Mouse (Mus musculus): Measurements from ENCODE around the gene Apc2.

Gene Apc2

DNA sequence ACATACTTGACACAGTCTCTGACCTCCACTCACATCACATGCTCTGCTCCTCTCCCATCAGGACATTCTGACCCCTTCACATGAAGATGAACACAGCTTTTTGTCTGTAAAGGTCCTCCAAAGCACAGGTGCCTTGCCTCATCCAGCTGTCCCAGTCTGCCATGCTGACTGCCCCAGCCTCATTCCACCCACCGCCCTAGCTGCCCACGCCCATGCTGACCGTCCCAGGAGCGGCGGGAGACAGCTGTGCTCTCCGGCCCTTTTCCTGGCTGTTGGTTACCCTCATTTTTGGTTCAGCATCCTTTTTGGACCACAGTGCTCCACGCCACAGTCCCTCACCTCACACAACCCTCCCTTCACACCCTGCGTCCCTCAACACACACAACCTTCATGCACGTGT is 17.4 kb upstream of the Apc2 start:
- ChIA-PET CTCF (interaction anchor here in 1 of 4 experiments (0.6 to 1.4 kb wide), 3 partner anchors 11 to 80 kb away, joined by 3 to 5 read pairs (median 3); partner anchors contain the start of gene Mum1), POLR2A (interaction anchor here (0.8 to 9.6 kb wide), 16 partner anchors 8 to 110 kb away, joined by 3 to 119 read pairs (median 5); partner anchors contain the start of genes Rps15 (in 4 of the 4), Apc2 (in 2 of the 4), Dazap1 (in 2 of the 4) and Gamt (in 1 of the 4))

DNA sequence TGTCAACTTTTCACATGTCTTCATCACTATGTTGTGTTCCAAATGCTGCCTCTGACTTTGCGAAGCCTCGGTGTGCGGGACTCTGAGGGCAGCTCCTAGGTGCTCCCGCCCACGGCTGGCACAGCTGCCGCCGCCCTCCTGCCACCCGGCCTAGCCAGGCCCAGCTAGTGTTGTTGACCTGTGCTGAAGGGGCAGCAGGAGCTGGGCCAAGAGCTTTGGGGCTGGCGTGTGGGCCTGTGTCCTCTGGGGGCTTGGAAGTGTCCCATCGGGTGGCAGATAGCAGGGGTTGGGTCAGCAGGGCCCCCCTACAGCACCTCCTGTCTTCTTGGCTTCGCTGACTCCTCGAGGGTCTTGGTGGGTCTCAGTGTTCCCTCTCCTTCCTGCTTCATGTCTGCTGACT is 16.5 kb upstream of the Apc2 start:
- ChIA-PET POLR2A (interaction anchor here in 3 of 4 experiments (1.0 to 9.6 kb wide), 8 partner anchors 7 to 111 kb away, joined by 3 to 119 read pairs (median 6); partner anchors contain the start of genes Rps15 (in 3 of the 3), Apc2 (in 2 of the 3), Dazap1 (in 2 of the 3) and Gamt (in 1 of the 3)), CTCF (interaction anchor here in 2 of 4 experiments (0.7 to 1.4 kb wide), 3 partner anchors 10 to 53 kb away, joined by 3 to 5 read pairs (median 3); partner anchors contain the start of gene Mum1 (in 1 of the 2))

DNA sequence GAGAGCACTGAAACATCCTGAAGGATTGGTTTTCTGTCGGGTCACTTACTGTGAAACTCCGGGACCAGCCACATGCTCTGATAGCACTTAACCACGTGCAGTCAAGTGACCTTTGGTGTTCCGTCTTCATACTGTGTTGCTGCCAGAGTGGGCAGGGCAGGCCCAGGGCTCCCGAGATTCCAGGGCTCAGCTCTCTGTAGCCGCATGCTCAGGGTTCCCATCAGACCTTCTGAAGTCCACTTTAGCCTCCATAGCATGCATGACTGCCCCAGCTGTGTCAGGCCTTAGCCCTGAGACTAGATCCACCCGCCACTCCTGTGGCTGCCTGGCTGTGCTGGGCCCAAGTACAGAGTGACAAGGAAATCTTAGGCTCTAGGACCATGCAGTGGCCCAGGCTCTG is 14.5 kb upstream of the Apc2 start:
- ChIA-PET CTCF (no interaction called here), POLR2A (interaction anchor here in 3 of 4 experiments (0.8 to 8.6 kb wide), 12 partner anchors 8 to 113 kb away, joined by 3 to 119 read pairs (median 4); partner anchors contain the start of genes Apc2 (in 2 of the 3), Dazap1 (in 2 of the 3), Rps15 (in 2 of the 3) and Gamt (in 1 of the 3))

DNA sequence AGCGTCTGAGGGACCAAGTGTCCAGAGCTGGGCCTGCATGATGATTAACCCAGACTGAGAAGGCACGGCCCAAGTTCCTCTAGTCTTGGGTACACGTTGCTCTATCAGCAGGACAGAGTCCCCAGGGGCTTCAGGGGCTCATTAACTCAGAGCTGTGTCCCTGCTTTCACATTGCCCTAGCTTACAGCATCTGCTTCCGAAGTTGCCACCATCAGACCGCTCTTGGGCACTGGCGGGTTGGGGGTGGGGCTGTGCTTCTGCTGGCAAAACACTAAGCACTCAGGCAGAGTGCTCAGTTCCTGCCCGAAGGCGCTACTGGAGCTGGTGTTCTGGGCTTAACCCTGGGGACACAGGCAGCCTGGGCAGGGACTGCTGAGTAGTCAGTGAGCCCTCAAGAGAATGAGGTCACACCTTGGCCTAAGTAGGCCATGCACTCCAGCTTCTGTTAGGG is 13.8 kb upstream of the Apc2 start:
- ChIA-PET CTCF (interaction anchor here in 1 of 4 experiments (1.0 to 1.4 kb wide), 2 partner anchors 68 to 117 kb away, joined by 3 to 5 read pairs; no protein-coding TSS in a partner anchor), POLR2A (interaction anchor here in 3 of 4 experiments (0.7 to 4.1 kb wide), 17 partner anchors 9 to 166 kb away, joined by 3 to 49 read pairs (median 5); partner anchors contain the start of genes Dazap1 (in 2 of the 3), Rps15 (in 2 of the 3), Apc2 (in 1 of the 3) and Gamt (in 1 of the 3))

DNA sequence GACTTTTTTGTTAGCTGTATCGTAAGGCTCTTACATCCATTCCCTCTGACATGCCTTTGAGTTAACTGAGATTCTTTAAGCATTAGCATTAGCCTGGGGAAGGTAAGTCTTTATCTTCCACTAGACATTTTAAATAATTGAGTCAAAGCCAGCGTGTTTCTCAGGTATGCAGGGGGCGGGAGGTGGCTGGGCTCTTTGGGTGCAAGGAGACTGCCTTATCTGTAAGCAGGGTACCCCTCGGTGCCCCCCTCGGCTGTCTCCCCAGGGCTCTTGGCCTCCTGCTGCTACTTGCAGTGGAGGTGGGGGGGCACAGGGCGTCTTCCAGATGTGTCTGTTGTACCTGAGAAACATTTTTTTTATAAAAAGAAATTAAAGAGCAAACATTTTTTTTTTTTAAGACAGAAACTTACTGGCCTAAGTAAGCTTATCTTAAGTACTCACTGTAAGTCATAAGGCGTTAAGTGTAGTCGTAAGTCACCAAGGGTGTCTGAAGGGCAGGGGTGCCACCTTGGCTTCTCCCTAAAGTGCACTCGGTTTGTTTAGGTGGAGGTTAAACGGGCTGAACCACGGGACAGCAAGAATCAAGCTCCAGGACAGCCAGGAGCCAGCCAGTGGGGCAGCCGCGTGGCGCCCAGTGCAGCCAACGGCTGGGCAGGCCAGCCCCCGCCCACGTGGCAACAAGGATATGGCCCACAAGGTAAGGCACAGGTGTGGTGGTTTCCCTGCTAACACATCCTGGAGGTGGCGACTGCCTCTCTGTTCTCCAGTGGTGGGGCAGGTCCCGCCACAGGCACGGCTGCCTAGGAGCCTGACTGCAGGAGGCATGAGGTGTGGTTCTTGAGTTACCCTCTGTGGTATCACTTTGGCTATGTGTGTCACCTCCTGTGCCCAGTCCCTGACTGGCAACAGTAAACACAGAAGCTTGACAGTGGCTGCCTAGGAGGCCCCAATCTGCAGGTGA is 13.0 kb upstream of the Apc2 start:
- POLR2A ChIA-PET: interaction anchor here (0.6 to 4.1 kb wide), 24 partner anchors 9 to 167 kb away, joined by 3 to 49 read pairs (median 5); partner anchors contain the start of genes Rps15 (in 3 of the 4), Dazap1 (in 2 of the 4), Pcsk4 (in 2 of the 4) and Reep6 (in 2 of the 4)
- CTCF ChIA-PET: interaction anchor here in 2 of 4 experiments (0.6 to 1.5 kb wide), 5 partner anchors 9 to 118 kb away, joined by 3 to 5 read pairs (median 3); no protein-coding TSS in a partner anchor

DNA sequence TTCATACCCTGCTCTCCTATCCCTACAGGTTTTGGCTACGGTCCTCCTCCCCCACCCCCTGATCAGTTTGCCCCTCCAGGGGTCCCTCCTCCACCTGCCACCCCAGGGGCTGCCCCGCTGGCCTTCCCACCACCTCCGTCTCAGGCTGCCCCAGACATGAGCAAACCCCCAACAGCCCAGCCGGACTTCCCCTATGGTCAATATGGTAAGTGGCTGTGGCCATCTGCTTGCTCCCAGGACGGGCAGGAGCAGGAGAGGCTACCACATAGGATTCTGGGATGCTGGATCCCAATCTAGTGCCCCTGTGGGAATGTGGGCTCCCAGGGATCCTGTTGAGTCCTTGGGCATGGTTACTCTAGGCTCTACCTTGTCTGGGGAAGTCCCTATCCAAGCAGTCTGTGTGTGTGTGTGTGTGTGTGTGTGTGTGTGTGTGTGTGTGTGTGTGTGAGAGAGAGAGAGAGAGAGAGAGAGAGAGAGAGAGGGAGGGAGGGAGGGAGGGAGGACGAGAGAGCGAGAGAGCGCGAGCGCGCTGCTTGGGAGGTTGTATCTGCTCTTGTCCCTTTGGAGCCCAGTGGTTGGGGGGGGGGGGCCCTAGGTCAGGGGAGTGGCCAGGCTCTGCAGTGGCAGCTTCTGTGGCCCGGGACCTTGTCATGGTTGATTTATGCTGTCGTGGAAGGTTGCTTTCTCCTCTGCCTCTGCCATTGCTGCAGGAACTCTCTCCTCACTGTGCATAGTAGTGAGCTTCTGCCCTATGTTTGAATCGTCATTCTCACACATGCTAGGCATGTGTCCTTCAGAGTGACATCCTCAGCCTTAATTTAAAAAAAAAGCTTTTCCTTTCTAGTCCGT is 10.3 kb upstream of the Apc2 start:
- CTCF ChIA-PET: interaction anchor here in 2 of 4 experiments (0.6 to 0.9 kb wide), 3 partner anchors 10 to 88 kb away, joined by 3 to 4 read pairs (median 4); no protein-coding TSS in a partner anchor
- POLR2A ChIA-PET: interaction anchor here (0.7 to 3.2 kb wide), 18 partner anchors 7 to 200 kb away, joined by 3 to 11 read pairs (median 4); partner anchors contain the start of genes Apc2 (in 2 of the 4), Gamt (in 2 of the 4) and Dazap1 (in 1 of the 4)

DNA sequence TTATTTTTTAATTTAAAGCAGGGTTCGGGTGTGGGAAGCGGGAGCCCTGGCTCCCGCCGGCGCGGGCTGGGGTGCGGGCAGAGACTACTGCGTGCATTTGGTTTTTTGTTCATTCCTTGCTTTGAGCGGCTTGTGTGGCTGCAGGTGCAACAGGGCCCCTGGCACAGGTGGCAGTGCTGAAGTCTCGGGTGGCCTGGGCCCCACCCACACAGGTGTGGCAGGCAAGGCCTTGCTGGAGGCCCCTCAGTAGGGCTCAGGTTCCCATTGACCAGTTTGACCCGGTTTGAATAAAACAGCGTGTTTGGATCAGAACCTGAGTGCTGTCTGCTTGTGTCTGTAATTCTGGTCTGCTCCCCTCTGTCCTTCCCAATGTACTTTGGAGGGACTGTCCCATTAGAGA is 7.7 kb upstream of the Apc2 start:
- ChIA-PET CTCF (interaction anchor here in 1 of 4 experiments (1.8 kb wide), 1 partner anchor 112 kb away, joined by 8 read pairs; no protein-coding TSS in a partner anchor), POLR2A (interaction anchor here in 2 of 4 experiments (1.0 to 9.9 kb wide), 9 partner anchors 11 to 62 kb away, joined by 3 to 169 read pairs (median 5); partner anchors contain the start of genes Dazap1 (in 2 of the 2), Gamt (in 2 of the 2) and Mum1 (in 1 of the 2))

DNA sequence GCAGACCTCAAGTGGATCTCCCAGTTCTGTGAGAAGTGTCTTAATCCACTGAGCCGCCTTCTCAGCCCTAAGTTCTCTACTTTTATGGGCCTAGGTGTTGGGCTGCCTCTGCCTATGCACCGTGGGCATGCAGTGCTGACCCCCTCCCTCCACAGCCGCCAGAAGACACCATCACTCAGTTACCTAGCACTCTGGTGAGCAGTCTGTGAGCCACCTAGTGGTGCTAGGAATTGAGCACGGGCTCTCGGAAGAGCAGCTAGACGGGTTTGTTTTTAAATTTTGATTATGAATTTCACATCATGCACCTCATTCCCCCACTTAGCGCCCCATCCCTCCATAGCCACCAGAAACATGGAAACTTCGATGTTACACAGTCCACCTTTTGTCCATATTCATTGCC is 7.1 kb upstream of the Apc2 start:
- CTCF ChIA-PET: interaction anchor here in 2 of 4 experiments (0.5 to 1.8 kb wide), 6 partner anchors 9 to 285 kb away, joined by 3 to 8 read pairs (median 3); partner anchors contain the start of gene Gamt (in 1 of the 2)
- POLR2A ChIA-PET: interaction anchor here in 2 of 4 experiments (0.9 to 9.9 kb wide), 11 partner anchors 11 to 113 kb away, joined by 3 to 169 read pairs (median 3); partner anchors contain the start of genes Dazap1 (in 2 of the 2), Gamt (in 2 of the 2) and Mum1 (in 1 of the 2)

DNA sequence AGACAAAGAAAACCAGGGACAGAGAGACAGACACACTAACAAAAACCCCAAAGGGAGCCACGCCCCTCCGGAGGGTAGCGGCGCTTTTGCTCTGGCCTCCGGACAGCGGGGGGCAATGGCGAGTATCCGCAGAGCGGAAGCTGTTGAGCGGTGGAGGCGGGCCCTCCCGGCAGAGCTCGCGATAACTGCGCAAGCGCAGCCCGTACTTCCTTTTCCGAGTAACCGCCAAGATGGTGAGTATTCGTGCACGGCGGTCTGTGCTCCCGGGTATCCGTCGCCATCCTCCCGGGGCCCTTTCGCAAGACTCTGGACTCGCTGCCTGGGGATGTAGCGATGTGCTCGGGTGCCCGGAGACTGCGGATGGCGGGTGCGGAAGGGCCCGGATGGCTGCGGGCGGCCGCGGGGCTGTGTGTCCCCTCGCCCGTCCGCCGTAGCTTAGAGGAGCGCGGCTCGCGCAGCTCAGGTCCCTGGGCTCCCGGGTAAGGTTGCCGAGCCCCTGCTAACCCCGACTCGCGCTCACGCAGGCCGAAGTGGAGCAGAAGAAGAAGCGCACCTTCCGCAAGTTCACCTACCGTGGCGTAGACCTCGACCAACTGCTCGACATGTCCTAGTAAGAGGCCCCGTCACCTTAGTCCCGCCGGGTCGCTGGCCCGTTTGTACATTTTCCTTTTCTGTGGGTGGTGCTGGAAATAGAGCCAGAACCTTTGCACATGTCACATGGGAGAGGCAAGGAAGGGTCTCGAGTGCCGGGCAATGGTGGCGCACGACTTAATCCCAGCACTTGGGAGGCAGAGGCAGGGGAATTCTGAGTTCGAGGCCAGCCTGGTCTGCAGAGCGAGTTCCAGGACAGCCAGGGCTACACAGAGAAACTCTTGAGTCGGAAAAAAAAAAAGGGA is 3.3 kb upstream of the Apc2 start, which contains the start of gene Rps15:
TSS of gene Rps15 (plus strand) at position 203 of the 896 bp plus-strand sequence.
- ChIA-PET CTCF (interaction anchor here (0.6 to 1.4 kb wide), 22 partner anchors 13 to 438 kb away, joined by 3 to 9 read pairs (median 3); partner anchors contain the start of genes Dazap1 (in 1 of the 4), Mum1 (in 1 of the 4), Pcsk4 (in 1 of the 4) and Ptbp1 (in 1 of the 4)), POLR2A (interaction anchor here (0.5 to 11.0 kb wide), 174 partner anchors 9 to 744 kb away, joined by 3 to 169 read pairs (median 5); partner anchors contain the start of genes Dazap1 (in 3 of the 4), Gamt (in 3 of the 4), Mum1 (in 3 of the 4) and Pcsk4 (in 3 of the 4))

DNA sequence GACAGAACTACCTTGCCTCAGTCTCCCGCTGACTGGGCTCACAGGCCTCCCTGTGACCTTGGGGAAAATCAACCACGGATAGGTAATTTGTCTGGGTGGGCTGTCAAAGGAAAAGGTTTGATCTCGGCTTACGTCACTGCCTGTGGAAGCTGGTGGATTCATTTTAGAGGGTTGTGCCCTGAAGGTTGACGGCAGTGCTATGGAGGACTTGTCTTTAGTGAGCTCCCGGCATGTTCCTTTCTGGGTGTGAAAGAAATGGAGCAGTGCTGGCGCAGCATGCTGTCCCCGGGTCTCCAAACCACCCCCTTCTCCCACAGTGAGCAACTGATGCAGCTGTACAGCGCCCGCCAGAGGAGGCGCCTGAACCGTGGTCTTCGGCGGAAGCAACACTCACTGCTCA is 2.5 kb upstream of the Apc2 start:
- ChIA-PET CTCF (interaction anchor here in 1 of 4 experiments (1.4 kb wide), 1 partner anchor 67 kb away, joined by 6 read pairs; the partner anchor contains the start of gene Mum1), POLR2A (interaction anchor here in 3 of 4 experiments (0.7 to 11.0 kb wide), 57 partner anchors 8 to 441 kb away, joined by 3 to 169 read pairs (median 9); partner anchors contain the start of genes Dazap1 (in 3 of the 3), Gamt (in 3 of the 3), Pcsk4 (in 3 of the 3) and Reep6 (in 3 of the 3))

DNA sequence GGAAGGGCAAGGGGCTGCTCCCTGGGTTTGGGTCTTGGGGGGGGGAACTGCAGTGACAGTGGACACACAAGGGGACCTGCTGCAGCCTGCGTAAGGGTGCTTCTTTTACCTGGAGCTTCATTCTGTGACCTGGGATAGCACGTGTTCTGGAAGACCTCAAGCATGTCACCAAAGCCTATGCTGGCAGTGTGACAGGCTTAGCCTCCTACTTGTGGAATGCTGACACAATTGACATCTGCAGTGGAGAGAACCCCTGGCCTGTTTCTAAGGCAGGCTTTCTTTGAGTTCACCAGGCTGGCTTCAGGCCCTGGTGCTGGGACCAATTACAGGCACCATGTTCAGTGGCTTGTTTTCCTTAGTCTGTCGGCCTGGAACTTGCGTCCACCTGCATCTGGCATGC is 1.5 kb upstream of the Apc2 start:
- CTCF ChIA-PET: interaction anchor here (0.6 to 2.3 kb wide), 7 partner anchors 10 to 263 kb away, joined by 3 to 8 read pairs (median 3); no protein-coding TSS in a partner anchor
- POLR2A ChIA-PET: interaction anchor here (0.6 to 11.0 kb wide), 51 partner anchors 8 to 335 kb away, joined by 3 to 169 read pairs (median 8); partner anchors contain the start of genes Mbd3 (in 3 of the 4), Pcsk4 (in 3 of the 4), Reep6 (in 3 of the 4) and Dazap1 (in 2 of the 4)

DNA sequence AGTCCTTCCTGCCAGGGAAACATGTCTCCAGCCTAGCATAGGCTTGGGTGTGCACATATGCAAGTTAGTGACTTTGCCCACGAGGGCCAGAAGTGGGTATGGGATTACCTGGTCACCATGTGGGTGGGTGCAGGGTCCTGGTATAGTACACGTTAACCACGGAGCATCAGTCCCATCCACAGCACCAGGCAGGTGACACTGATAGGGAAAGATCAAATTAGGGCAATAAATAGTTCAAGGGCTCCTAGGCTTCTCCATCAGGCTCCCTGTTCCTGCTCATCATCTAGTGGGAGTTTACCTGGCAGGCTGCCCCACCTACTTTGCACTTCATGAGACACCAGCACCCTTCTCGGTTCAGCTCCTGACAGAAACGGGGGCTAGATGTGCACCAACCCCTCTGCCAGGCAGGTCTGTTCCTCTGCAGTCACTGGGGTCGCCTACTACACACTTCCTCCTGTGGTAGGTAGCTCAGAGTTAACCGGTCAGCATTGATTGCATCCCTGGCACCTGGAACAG is 931 bp upstream of the Apc2 start:
- ChIA-PET CTCF (interaction anchor here in 3 of 4 experiments (0.5 to 2.4 kb wide), 13 partner anchors 10 to 318 kb away, joined by 3 to 10 read pairs (median 4); partner anchors contain the start of gene Adamtsl5 (in 1 of the 3)), POLR2A (interaction anchor here (0.6 to 11.0 kb wide), 54 partner anchors 8 to 1830 kb away, joined by 3 to 169 read pairs (median 5); partner anchors contain the start of genes Mbd3 (in 3 of the 4), Adamtsl5 (in 2 of the 4), Dazap1 (in 2 of the 4) and Gamt (in 2 of the 4))

DNA sequence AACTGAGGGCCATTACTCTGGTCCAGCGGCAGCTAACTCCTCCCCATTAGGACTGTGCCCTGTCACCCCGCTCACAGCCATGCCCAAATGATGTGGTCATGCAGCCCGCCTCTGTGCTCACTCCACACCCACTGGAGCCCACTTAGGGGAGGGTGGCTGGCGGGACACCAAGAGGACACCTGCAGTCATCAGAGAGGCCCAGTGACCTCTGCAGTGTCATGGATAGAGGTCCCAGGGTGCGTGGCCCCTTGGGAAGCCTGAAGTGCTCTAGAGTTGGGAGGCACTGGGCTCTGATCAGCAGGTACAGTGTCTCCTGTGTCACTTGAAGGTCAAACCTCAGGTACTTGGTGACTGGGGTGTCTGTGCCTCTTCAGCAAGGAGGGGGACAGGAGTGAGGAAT is 1.0 kb downstream of the Apc2 start:
- ChIA-PET POLR2A (interaction anchor here (0.6 to 11.0 kb wide), 37 partner anchors 7 to 270 kb away, joined by 3 to 169 read pairs (median 5); partner anchors contain the start of genes Dazap1 (in 2 of the 4), Gamt (in 2 of the 4), Ndufs7 (in 1 of the 4) and Pcsk4 (in 1 of the 4)), CTCF (interaction anchor here (0.7 to 2.4 kb wide), 13 partner anchors 10 to 121 kb away, joined by 3 to 10 read pairs (median 4); partner anchors contain the start of gene Adamtsl5 (in 1 of the 4))

DNA sequence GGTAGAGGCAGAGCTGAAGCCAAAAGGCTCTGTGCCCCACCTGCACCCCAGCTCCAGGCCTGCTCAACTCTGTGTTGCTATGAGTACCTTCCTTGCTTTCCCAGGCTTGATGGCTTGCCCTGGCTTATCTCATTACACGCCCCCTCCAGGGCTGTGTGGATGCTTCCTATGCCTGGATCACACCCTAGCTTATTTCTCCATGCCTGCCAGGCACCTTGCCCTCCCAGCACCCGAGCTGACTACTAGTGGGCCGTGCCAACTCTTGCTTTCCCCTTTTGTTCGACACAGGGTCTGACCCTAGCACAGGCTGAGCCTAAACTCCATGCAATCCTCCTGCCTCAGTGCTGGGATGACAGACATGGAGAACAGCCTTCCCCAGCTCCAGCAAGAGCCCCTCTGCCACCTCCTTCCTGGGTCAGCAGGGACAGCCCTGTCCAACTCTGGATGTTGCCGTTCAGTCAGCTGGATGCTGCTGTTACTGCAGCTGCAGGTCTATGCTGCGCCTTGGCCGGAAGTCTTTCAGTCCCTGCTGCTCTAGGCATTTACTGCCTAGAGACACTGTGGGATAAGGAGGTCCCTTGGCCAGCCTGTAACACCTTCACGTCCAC is 1.9 kb downstream of the Apc2 start:
- ChIA-PET CTCF (interaction anchor here in 3 of 4 experiments (0.6 to 2.4 kb wide), 12 partner anchors 15 to 531 kb away, joined by 3 to 10 read pairs (median 4); no protein-coding TSS in a partner anchor), POLR2A (interaction anchor here (0.6 to 11.0 kb wide), 28 partner anchors 9 to 263 kb away, joined by 3 to 169 read pairs (median 4); partner anchors contain the start of genes Dazap1 (in 2 of the 4), Gamt (in 2 of the 4), Pcsk4 (in 2 of the 4) and Reep6 (in 2 of the 4))

Measured in embryonic stem cell, embryonic (primary cell).